Mouse (Mus musculus): ENCODE measurements around the gene Acy3.

GRCm38 (mm10) chr19:3990804-3991203 is 4.4 kb downstream of the Acy3 start:
- no peak for TF ChIP-seq POLR2A (IDR thresholded peaks at IDR 0.05; ENCODE audit: insufficient read length, low read depth)
- TF ChIP-seq TCF12 (IDR thresholded peaks at IDR 0.05; ENCODE audit: insufficient read depth, poor library complexity, severe bottlenecking): no peak
- no peak for TF ChIP-seq SRF (IDR thresholded peaks at IDR 0.05; ENCODE audit: control insufficient read depth, insufficient read length, low read depth)
- no peak for TF ChIP-seq CEBPB (IDR thresholded peaks at IDR 0.05; ENCODE audit: insufficient read depth, poor library complexity, severe bottlenecking)
- no peak for TF ChIP-seq TCF3 (IDR thresholded peaks at IDR 0.05; ENCODE audit: insufficient read length, low read depth)
- TF ChIP-seq POLR2AphosphoS2 (IDR thresholded peaks at IDR 0.05; ENCODE audit: insufficient read length, low read depth): no peak
- TF ChIP-seq MYOD1 (IDR thresholded peaks at IDR 0.05; ENCODE audit: control insufficient read depth in 1 of 3, insufficient read length in 2 of 3, low read depth in 2 of 3): peak in 1 of 3 experiments; percentile 60
- no peak for TF ChIP-seq MAX (IDR thresholded peaks at IDR 0.05; ENCODE audit: low read depth)
- TF ChIP-seq USF1 (IDR thresholded peaks at IDR 0.05; ENCODE audit: low read depth): no peak
- TF ChIP-seq MYOG (IDR thresholded peaks at IDR 0.05; ENCODE audit: control insufficient read depth in 1 of 3, insufficient read depth in 1 of 3, insufficient read length in 2 of 3, low read depth in 2 of 3): peak in 1 of 3 experiments; percentile 34
- no peak for TF ChIP-seq REST (IDR thresholded peaks at IDR 0.05; ENCODE audit: insufficient read depth, insufficient read length)

Data from myocyte (in vitro differentiated cells).